Mouse (Mus musculus): Measurements from ENCODE around the gene Dab1. TPM values are rescaled to one million over a fixed set of nuclear protein-coding genes. Genes with fewer than 3 reads are reported as not detected.

Dab1 gene
- polyA plus RNA-seq, 1 experiment from 2014 or later: 0.39 TPM

GRCm38 (mm10) chr4:103878841-103879240, 259.7 kb downstream of the Dab1 start:
- 85% methylated on average over 4 of the region's 4 CpGs for WGBS
- Histone ChIP-seq H3K4me1 (ENCODE audit: insufficient read depth, low read depth, low read length) (no peaks in the 10 kb centered on the region), H3K9ac (replicated peaks; ENCODE audit: low read depth) (no peak overlapping the region), H3K36me3 (ENCODE audit: insufficient read depth, low read length) (no peaks in the 10 kb centered on the region), H3K9me3 (ENCODE audit: low read length) (no peaks in the 10 kb centered on the region), H3K4me2 (replicated peaks; ENCODE audit: low read depth, low read length) (no peak overlapping the region), H3K27ac (ENCODE audit: low read length) (no peak overlapping the region), H3K4me3 (ENCODE audit: low read depth, low read length) (no peak overlapping the region), H3K27me3 (replicated peaks; ENCODE audit: insufficient read depth, low read length) (no peaks in the 10 kb centered on the region)
- no peak for TF ChIP-seq CTCF (IDR thresholded peaks at IDR 0.05)
- no peak for TF ChIP-seq EP300 (IDR thresholded peaks at IDR 0.05)
- no peak for ATAC-seq
- no peak for DNase-seq (ENCODE audit: low spot score)

GRCm38 (mm10) chr4:103881641-103882040, 262.5 kb downstream of the Dab1 start:
- Histone ChIP-seq H3K4me2 (replicated peaks; ENCODE audit: low read depth, low read length) (no peak overlapping the region), H3K9me3 (ENCODE audit: low read length) (no peaks in the 10 kb centered on the region), H3K27ac (ENCODE audit: low read length) (no peak overlapping the region), H3K27me3 (replicated peaks; ENCODE audit: insufficient read depth, low read length) (no peaks in the 10 kb centered on the region), H3K4me1 (ENCODE audit: insufficient read depth, low read depth, low read length) (no peaks in the 10 kb centered on the region), H3K4me3 (ENCODE audit: low read depth, low read length) (no peak overlapping the region), H3K9ac (replicated peaks; ENCODE audit: low read depth) (no peak overlapping the region), H3K36me3 (ENCODE audit: insufficient read depth, low read length) (no peaks in the 10 kb centered on the region)
- DNase-seq (ENCODE audit: low spot score): no peak
- no peak for ATAC-seq
- WGBS: 43% methylated on average over 3 of the region's 3 CpGs
- no peak for TF ChIP-seq EP300 (IDR thresholded peaks at IDR 0.05)
- TF ChIP-seq CTCF (IDR thresholded peaks at IDR 0.05): no peak

- Histone ChIP-seq H3K9ac (replicated peaks; ENCODE audit: low read depth) (no peak overlapping the region), H3K4me1 (ENCODE audit: insufficient read depth, low read depth, low read length) (no peaks in the 10 kb centered on the region), H3K36me3 (ENCODE audit: insufficient read depth, low read length) (no peaks in the 10 kb centered on the region), H3K4me3 (ENCODE audit: low read depth, low read length) (no peak overlapping the region), H3K27me3 (replicated peaks; ENCODE audit: insufficient read depth, low read length) (no peaks in the 10 kb centered on the region), H3K4me2 (replicated peaks; ENCODE audit: low read depth, low read length) (no peak overlapping the region), H3K9me3 (ENCODE audit: low read length) (no peaks in the 10 kb centered on the region), H3K27ac (ENCODE audit: low read length) (no peak overlapping the region)
- DNase-seq (ENCODE audit: low spot score): no peak
- TF ChIP-seq EP300 (IDR thresholded peaks at IDR 0.05) (no peak), CTCF (IDR thresholded peaks at IDR 0.05) (no peak)
- no peak for ATAC-seq
- WGBS: 79% methylated on average over 2 of the region's 2 CpGs
These were observed 268.9 kb downstream of the Dab1 start for GRCm38 (mm10) chr4:103888086-103888485.

GRCm38 (mm10) chr4:103889110-103889509, 270.0 kb downstream of the Dab1 start:
- Histone ChIP-seq H3K36me3 (ENCODE audit: insufficient read depth, low read length) (no peaks in the 10 kb centered on the region), H3K4me2 (replicated peaks; ENCODE audit: low read depth, low read length) (no peak overlapping the region), H3K9ac (replicated peaks; ENCODE audit: low read depth) (no peak overlapping the region), H3K27ac (ENCODE audit: low read length) (no peak overlapping the region), H3K9me3 (ENCODE audit: low read length) (no peaks in the 10 kb centered on the region), H3K4me3 (ENCODE audit: low read depth, low read length) (no peak overlapping the region), H3K4me1 (ENCODE audit: insufficient read depth, low read depth, low read length) (no peaks in the 10 kb centered on the region), H3K27me3 (replicated peaks; ENCODE audit: insufficient read depth, low read length) (no peaks in the 10 kb centered on the region)
- no peak for TF ChIP-seq CTCF (IDR thresholded peaks at IDR 0.05)
- no peak for TF ChIP-seq EP300 (IDR thresholded peaks at IDR 0.05)
- no peak for ATAC-seq
- DNase-seq (ENCODE audit: low spot score): no peak
- 92% methylated on average over 3 of the region's 3 CpGs for WGBS

GRCm38 (mm10) chr4:103896806-103897205, 277.6 kb downstream of the Dab1 start:
- H3K9ac ChIP-seq (replicated peaks; ENCODE audit: low read depth): no peak overlapping the region
- no peaks in the 10 kb centered on the region for H3K9me3 ChIP-seq (ENCODE audit: low read length)
- no peaks in the 10 kb centered on the region for H3K27me3 ChIP-seq (replicated peaks; ENCODE audit: insufficient read depth, low read length)
- 74% methylated on average over 4 of the region's 4 CpGs for WGBS
- no peaks in the 10 kb centered on the region for H3K36me3 ChIP-seq (ENCODE audit: insufficient read depth, low read length)
- no peak overlapping the region for H3K4me2 ChIP-seq (replicated peaks; ENCODE audit: low read depth, low read length)
- H3K4me3 ChIP-seq (ENCODE audit: low read depth, low read length): no peak overlapping the region
- ATAC-seq (no peak), DNase-seq (ENCODE audit: low spot score) (no peak)
- no peak for TF ChIP-seq CTCF (IDR thresholded peaks at IDR 0.05)
- TF ChIP-seq EP300 (IDR thresholded peaks at IDR 0.05): no peak
- no peaks in the 10 kb centered on the region for H3K4me1 ChIP-seq (ENCODE audit: insufficient read depth, low read depth, low read length)
- no peak overlapping the region for H3K27ac ChIP-seq (ENCODE audit: low read length)

GRCm38 (mm10) chr4:103897702-103898101, 278.5 kb downstream of the Dab1 start:
- TF ChIP-seq CTCF (IDR thresholded peaks at IDR 0.05) (no peak), EP300 (IDR thresholded peaks at IDR 0.05) (no peak)
- Histone ChIP-seq H3K27me3 (replicated peaks; ENCODE audit: insufficient read depth, low read length) (no peaks in the 10 kb centered on the region), H3K36me3 (ENCODE audit: insufficient read depth, low read length) (no peaks in the 10 kb centered on the region), H3K4me3 (ENCODE audit: low read depth, low read length) (no peak overlapping the region), H3K27ac (ENCODE audit: low read length) (no peak overlapping the region), H3K9me3 (ENCODE audit: low read length) (no peaks in the 10 kb centered on the region), H3K4me1 (ENCODE audit: insufficient read depth, low read depth, low read length) (no peaks in the 10 kb centered on the region), H3K4me2 (replicated peaks; ENCODE audit: low read depth, low read length) (no peak overlapping the region), H3K9ac (replicated peaks; ENCODE audit: low read depth) (no peak overlapping the region)
- WGBS: 78% methylated on average over 6 of the region's 6 CpGs
- ATAC-seq (no peak), DNase-seq (ENCODE audit: low spot score) (no peak)

GRCm38 (mm10) chr4:103911441-103911840, 292.3 kb downstream of the Dab1 start:
- TF ChIP-seq EP300 (IDR thresholded peaks at IDR 0.05) (no peak), CTCF (IDR thresholded peaks at IDR 0.05) (no peak)
- H3K4me2 ChIP-seq (replicated peaks; ENCODE audit: low read depth, low read length): no peak overlapping the region
- ATAC-seq (no peak), DNase-seq (ENCODE audit: low spot score) (no peak)
- H3K4me1 ChIP-seq (ENCODE audit: insufficient read depth, low read depth, low read length): no peaks in the 10 kb centered on the region
- H3K9ac ChIP-seq (replicated peaks; ENCODE audit: low read depth): no peak overlapping the region
- WGBS: 58% methylated on average over 4 of the region's 4 CpGs
- H3K4me3 ChIP-seq (ENCODE audit: low read depth, low read length): no peak overlapping the region
- no peaks in the 10 kb centered on the region for H3K9me3 ChIP-seq (ENCODE audit: low read length)
- no peaks in the 10 kb centered on the region for H3K27me3 ChIP-seq (replicated peaks; ENCODE audit: insufficient read depth, low read length)
- H3K27ac ChIP-seq (ENCODE audit: low read length): no peak overlapping the region
- H3K36me3 ChIP-seq (ENCODE audit: insufficient read depth, low read length): no peaks in the 10 kb centered on the region
